Mouse (Mus musculus) testis, adult 2 months (tissue): ENCODE data around the gene Lgmn. TPM values are rescaled to one million over a fixed set of nuclear protein-coding genes. Genes with fewer than 3 reads are reported as not detected.

Experiments used
- H3K27ac ChIP-seq: fragments of 200-500 bp; 2 replicates; pipeline ENCODE4 v1.5.1; 2012; ENCODE audit warnings: low read depth, low read length; ENCODE audit not compliant: control insufficient read depth, insufficient read depth
- H3K27me3 ChIP-seq: fragments of 200-500 bp; 2 replicates; pipeline ENCODE4 v1.6.1; 2012; ENCODE audit warnings: mild to moderate bottlenecking, low read length, moderate library complexity; ENCODE audit not compliant: control insufficient read depth, insufficient read depth
- H3K36me3 ChIP-seq: fragments of 200-500 bp; 2 replicates; pipeline ENCODE4 v1.6.1; 2012; ENCODE audit warnings: mild to moderate bottlenecking, low read length; ENCODE audit not compliant: control insufficient read depth, insufficient read depth
- H3K4me1 ChIP-seq: fragments of 200-500 bp; 2 replicates; pipeline ENCODE4 v1.6.1; 2012; ENCODE audit warnings: low read length; ENCODE audit not compliant: control insufficient read depth, insufficient read depth
- H3K4me3 ChIP-seq: fragments of 200-500 bp; 2 replicates; pipeline ENCODE4 v1.5.1; 2012; ENCODE audit warnings: low read depth, mild to moderate bottlenecking, low read length, moderate library complexity, mixed read lengths; ENCODE audit not compliant: control insufficient read depth
- CTCF ChIP-seq: fragments of 200-500 bp; IDR thresholded peaks from 2 replicates; pipeline ENCODE4 v1.5.1; 2012; ENCODE audit warnings: low read depth, mild to moderate bottlenecking, inconsistent platforms, low read length, moderate library complexity; ENCODE audit not compliant: control insufficient read depth, insufficient read depth, insufficient replicate concordance
- POLR2A ChIP-seq: fragments of 200-500 bp; IDR thresholded peaks from 2 replicates; pipeline ENCODE4 v1.6.1; 2012; ENCODE audit warnings: low read depth, mild to moderate bottlenecking, inconsistent platforms, low read length, moderate library complexity; ENCODE audit not compliant: control insufficient read depth
- polyA plus RNA-seq: library from polyadenylated mRNA; depleted of rRNA; stranded (reverse); fragments of >200 nt; gene quantifications from 2 replicates; pipeline ENCODE4 v1.2.3, GENCODE M21; 2012; rRNA removed

Lgmn gene
- polyA plus RNA-seq, 1 experiment, result 39.5 TPM

DNA sequence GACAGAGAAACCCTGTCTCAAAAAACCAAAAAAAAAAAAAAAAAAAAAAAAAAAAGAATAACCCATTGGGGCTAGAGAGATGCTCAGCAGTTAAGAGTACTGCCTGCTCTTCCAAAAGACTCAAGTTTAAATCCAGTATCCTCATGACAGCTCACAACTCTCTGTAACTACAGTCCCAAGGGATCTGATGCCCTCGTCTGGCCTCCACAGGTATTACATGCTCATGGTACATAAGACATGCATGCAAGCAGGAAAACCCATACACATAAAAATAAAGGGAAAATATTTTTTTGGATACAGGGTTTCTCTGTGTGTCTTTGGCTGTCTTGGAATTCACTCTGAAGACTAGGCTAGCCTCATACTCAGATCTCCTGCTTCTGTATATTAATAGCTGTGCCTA, 93.1 kb downstream of the Lgmn start:
- H3K27ac ChIP-seq, result no peak overlapping the region
- H3K4me1 ChIP-seq, result peaks cover 2% of the 10 kb centered on the region
- no peak overlapping the region for H3K4me3 ChIP-seq
- no peaks in the 10 kb centered on the region for H3K27me3 ChIP-seq
- H3K36me3 ChIP-seq, result no peaks in the 10 kb centered on the region
- TF ChIP-seq CTCF (no peak), POLR2A (no peak)

DNA sequence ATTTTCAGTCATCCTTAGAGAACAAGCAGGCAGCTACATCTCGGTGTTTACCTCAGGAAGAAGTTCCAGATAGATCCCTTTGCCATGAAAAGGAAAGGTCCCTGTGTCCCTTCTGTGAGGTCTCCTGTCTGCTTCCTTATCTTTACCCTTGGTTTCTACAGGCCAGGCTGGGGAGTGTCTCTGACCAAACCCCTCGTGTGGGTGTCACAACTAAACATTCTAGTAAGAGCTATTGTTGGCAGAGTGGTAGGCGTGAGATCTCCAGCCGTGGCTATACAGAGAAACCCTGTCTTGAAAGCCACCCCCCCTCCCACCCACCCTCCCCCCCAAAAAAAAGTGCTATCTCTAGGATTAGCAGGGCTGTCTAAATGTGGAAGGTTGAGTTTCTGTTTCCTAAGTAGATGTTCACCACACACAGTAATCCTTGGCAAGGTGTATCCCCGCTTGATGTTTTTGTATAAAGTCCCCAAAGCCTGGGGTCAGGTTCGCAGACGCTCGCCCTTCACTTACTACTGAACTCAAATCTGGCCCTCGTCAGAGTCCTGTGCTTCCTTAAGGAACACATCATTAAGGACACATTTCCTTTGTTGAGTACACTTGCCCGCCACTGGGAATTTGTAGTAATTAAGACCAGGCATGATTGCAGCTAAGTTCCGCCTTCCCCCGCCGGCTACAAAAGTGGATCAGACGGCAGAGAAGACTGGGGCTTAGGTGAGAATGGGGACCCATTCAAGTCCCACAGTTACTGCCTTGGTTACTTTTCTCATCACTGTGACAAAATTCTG, 94.4 kb downstream of the Lgmn start:
- TF ChIP-seq POLR2A (no peak), CTCF (no peak)
- H3K36me3 ChIP-seq, result no peaks in the 10 kb centered on the region
- no peak overlapping the region for H3K27ac ChIP-seq
- H3K27me3 ChIP-seq, result no peaks in the 10 kb centered on the region
- no peak overlapping the region for H3K4me3 ChIP-seq
- peaks cover 2% of the 10 kb centered on the region for H3K4me1 ChIP-seq

Other genes starting within 250 kb of the Lgmn start
- gene Rin3, start 156.8 kb downstream of the Lgmn start, polyA plus RNA-seq, result 2.1 and 2.4 TPM in 2 replicates
- gene Golga5, start 29.3 kb upstream of the Lgmn start, polyA plus RNA-seq, result 32.4 and 32.5 TPM in 2 replicates
- gene Chga, start 115.2 kb upstream of the Lgmn start, polyA plus RNA-seq, result 8.5 and 14.1 TPM in 2 replicates